Mouse (Mus musculus): Measurements from ENCODE around the gene Rbm33.

Rbm33 gene

GRCm38 (mm10) chr5:28460556-28461350, 143.8 kb downstream of the Rbm33 start:
- DNase-seq (ENCODE audit: extremely low read depth, insufficient read length, low spot score) = no peak

GRCm38 (mm10) chr5:28461376-28461775, 144.5 kb downstream of the Rbm33 start:
- DNase-seq (ENCODE audit: extremely low read depth, insufficient read length, low spot score) = no peak

DNA sequence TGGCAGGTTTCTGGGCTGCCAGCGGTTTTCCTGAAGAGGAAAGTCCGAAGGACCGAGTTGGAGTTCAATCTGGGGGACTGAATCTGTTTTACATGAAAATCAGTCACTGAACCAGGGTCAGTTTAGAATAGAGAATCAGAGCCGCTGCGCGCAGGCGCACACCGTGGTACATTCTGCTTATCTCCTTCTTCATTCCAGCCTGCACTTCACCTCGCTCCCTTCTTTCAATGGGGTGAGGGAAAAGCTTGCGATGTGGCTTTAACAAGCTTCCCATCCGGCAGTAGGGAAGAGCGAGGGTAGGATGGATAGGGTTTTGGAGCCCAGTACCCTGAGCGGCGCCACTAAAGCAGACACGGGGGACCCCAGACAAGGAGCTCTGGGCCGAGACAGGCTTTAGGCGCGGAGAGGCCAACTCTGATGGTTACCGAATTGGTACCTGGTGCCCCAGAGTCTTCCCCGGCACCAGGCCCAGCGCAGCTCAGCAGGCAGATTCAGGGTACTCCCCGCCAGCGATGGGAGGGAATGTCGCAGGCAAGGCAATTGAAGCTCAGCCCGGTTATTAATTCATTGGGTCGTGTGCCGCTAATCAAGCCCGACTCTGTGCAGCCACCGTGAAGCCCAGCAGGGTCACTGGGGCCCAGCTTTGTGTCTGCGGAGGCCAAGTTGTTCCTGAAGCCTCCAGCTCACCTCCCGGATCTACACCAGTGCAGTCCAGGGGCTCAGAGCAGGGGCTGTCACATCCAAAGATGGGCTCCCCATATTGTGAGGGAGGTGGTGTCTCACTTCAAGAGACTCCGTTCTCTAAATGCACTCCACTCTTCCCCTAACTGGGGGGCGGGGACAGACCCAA, 146.0 kb downstream of the Rbm33 start:
- DNase-seq (ENCODE audit: extremely low read depth, insufficient read length, low spot score) = no peak

DNA sequence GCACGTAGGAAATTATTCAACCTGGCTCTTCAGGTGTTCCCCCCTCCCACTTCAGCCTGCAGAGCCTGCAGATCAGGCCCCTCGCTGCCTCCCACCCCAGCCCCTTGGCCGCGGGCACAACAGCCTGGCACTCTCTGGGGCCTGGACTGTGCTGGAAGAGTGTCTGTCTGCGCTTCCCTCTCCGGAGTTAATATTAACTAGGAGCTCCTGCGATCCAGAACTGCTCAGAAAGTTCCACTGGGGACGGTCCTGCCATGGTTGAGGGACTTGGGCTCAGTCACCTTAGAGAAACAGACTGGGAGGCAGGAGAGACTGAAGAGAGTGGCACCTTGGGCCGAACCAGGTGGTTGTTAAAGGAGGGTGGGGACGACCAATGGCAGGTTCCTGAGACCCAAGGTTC, 146.7 kb downstream of the Rbm33 start:
- no peak for DNase-seq (ENCODE audit: extremely low read depth, insufficient read length, low spot score)

- DNase-seq (ENCODE audit: extremely low read depth, insufficient read length, low spot score) = no peak
These were observed 147.6 kb downstream of the Rbm33 start for GRCm38 (mm10) chr5:28464361-28465098.

DNA sequence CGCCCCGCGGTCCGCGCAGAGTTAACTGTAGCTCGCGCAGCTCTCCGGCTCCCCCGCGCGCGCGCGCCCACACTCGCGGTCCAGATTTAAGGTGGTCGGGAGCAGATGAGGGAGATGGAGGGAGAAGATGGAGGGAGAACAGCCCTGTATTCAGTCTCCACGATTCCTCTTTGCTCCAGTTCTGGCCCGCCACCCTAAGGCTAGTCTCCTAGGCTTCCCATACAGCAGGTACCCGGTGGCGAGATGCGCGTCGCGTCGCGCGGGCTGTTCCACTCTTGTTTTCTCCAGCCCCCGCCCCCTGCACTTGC, 148.1 kb downstream of the Rbm33 start:
- DNase-seq (ENCODE audit: extremely low read depth, insufficient read length, low spot score) = no peak

DNA sequence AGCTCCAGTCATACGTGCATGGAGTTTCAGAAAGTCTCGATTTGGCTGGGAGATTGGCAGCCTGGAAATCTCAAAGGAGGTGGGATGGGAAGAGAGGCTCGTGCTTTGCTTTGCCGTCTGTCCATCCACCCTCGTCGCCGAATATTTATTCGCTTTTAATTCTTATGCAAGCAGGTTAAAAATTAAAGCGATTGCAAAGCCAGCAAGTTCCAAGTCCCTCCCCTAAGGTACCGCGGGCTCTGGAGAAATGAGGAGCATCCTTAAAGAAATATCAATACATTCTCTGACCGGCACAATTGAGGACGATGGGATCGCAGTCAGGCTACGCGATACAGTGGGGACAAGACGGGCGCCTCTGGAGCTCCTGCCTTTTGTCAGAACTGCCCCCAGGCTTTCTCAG, 148.6 kb downstream of the Rbm33 start:
- DNase-seq (ENCODE audit: extremely low read depth, insufficient read length, low spot score) = no peak

GRCm38 (mm10) chr5:28466351-28466750, 149.4 kb downstream of the Rbm33 start:
- DNase-seq (ENCODE audit: extremely low read depth, insufficient read length, low spot score) = no peak

DNA sequence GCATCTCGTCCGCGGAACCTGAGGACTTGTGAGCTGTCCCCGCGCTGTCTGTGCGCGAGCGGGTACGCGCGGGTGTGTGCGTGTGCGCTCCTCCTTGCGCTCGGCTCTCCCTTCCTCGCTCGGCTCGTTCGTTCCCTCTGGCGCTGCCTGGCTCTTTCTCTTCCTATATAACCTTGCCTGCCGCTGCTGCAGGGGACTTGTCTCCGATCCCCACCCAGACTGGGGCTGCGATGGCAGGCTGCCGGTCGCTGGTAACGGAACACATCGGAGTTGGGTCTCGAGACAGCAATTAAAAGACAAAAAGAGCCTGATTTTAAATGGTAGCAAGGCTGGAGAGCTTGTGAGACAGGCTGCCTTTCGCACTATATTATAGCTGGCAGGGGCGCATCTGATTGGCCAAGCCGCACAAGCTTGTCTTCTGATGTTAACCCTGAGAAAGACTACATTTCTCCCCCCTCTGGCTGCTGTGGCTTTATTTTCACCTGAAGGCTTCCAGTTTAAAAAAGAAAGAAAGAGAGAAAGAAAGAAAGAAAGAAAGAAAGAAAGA, 149.9 kb downstream of the Rbm33 start, which contains the start of gene Shh:
TSS of gene Shh (minus strand) at position 497 of the 547 bp plus-strand sequence.
- DNase-seq (ENCODE audit: extremely low read depth, insufficient read length, low spot score) = no peak
